Mouse (Mus musculus) small intestine, adult 2 months (tissue): Measurements from ENCODE around the gene Rap2a.

Experiments
- CTCF ChIP-seq: fragments of 200-500 bp; IDR thresholded peaks from 2 replicates; pipeline ENCODE4 v1.5.1; 2012; ENCODE audit warnings: low read depth, mild to moderate bottlenecking, control low read depth, inconsistent platforms, low read length, moderate library complexity, mixed read lengths; ENCODE audit not compliant: insufficient replicate concordance, insufficient read length; ENCODE audit errors: extremely low read depth
- POLR2A ChIP-seq: fragments of 200-500 bp; IDR thresholded peaks from 2 replicates; pipeline ENCODE4 v1.6.1; 2012; ENCODE audit warnings: low read depth, mild to moderate bottlenecking, control low read depth, inconsistent platforms, low read length, moderate library complexity

DNA sequence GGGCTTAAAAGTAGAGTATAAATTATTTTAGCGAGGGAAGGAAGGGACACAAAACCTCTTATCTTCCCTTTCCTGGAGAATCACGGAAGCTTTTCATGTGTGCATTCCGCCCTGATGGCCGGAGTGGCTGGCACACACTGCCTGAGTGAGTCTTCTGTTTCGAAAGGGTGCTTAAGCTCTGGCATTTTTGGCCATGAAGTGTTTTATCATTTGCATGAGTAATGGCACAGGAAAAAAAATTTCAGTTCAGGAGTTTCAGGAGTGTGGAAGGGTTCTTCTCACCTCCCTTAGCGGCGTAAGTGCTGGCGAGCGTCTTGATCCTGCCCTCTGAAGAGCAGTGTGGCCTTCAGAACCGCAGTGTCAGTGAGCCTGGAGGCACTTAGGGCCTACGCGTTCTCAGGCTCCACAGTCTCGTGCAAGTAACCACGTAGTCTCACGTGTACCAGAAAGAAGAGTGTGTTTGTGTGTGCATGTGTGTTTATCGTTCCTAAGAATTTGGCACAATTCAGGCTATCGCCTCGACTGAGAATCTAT, 26.8 kb downstream of the Rap2a start:
- TF ChIP-seq POLR2A: no peak
- TF ChIP-seq CTCF: no peak
